Mouse (Mus musculus) frontal cortex, postnatal 36 days (tissue): ENCODE data around the gene Sdf4.

Source experiments
- DNase-seq, 2 experiments: peaks; one replicate each; pipeline ENCODE4 v3.0.0; 2022; ENCODE audit warnings: low spot score in 2 of 2

Gene Sdf4

GRCm38 (mm10) chr4:156054606-156055005 lies 61.9 kb downstream of the Sdf4 start:
- DNase-seq: no peak

- no peak for DNase-seq
Measured at GRCm38 (mm10) chr4:156055173-156055572, 62.5 kb downstream of the Sdf4 start.

DNA sequence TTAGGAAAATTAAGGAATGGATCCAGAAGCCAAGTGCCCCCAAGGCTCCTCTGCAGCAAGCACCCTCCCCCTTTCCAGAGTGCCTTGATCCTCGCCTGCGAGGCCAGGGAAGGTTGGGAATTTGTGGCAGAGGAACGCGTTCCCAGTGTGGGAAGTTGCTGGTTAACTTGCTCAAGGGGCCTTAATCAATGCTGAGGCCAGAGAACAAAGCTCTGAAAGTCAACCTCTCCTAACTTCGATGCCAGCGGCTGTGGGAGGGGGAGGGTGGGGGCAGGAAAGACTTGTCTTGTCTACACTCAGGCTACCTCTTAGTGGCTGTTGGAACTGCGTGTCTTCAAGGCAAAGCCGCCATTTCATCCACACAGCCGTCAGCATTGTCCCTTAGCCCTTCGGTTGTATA lies 65.0 kb downstream of the Sdf4 start:
- DNase-seq: no peak

GRCm38 (mm10) chr4:156058826-156059225 lies 66.2 kb downstream of the Sdf4 start:
- DNase-seq: no peak

GRCm38 (mm10) chr4:156059261-156059660 lies 66.6 kb downstream of the Sdf4 start, which contains the start of gene Ttll10:
Ttll10 (minus strand) TSS chr4:156059414.
- no peak for DNase-seq

DNA sequence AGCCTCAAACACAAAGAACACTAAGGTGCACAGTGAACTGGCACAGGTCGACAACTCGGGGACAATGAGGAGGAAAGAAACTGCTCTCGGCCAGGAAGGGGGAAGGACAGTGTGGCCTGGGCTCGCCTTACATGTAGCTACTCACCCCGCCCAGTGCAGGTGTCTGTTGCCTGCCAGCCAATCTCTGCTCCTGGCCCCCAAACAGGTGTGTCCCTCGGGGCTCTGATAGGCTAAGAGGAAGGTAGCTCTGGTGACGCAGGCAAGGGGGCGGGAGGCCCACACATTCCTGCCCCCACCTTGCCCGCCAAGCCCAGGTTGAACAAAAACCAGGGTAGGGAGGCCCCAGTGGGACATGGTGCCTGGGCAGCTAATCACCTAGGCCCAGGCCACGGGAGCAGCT lies 67.0 kb downstream of the Sdf4 start:
- no peak for DNase-seq
